Comparison of ENCODE assay signal across 28 mouse cellular contexts in genomic region chr19:6124898-6125297, GRCm38 (mm10). TPM values are rescaled to one million over a fixed set of nuclear protein-coding genes. Genes with fewer than 3 reads are reported as not detected.
"Had no signal": no experiment of that assay in that cellular context is flagged by ENCODE, and none has a peak within 500 bp of the region (broad histone marks: within the 10 kb centered on the region; RNA-seq: fewer than 3 reads in every experiment).

No protein-coding gene starts in this region.

- H3K27ac ChIP-seq: gastrocnemius, adult 2 months; heart, embryonic 10.5 days; hindbrain, embryonic 10.5 days; hindbrain, embryonic 12.5 days; hindbrain, embryonic 14.5 days; intestine, embryonic 15.5 days; left cerebral cortex, adult 2 months; limb, embryonic 10.5 days; limb, embryonic 12.5 days had no signal

- H3K9me3 ChIP-seq: heart, embryonic 10.5 days; heart, embryonic 12.5 days; hindbrain, embryonic 10.5 days; hindbrain, embryonic 12.5 days; intestine, embryonic 15.5 days; limb, embryonic 10.5 days; limb, embryonic 12.5 days had no signal

- H3K4me2 ChIP-seq: heart, embryonic 12.5 days; hindbrain, embryonic 12.5 days; hindbrain, embryonic 14.5 days; intestine, embryonic 15.5 days; limb, embryonic 12.5 days had no signal

- DNase-seq: gastrocnemius, adult 2 months; gastrocnemius, postnatal 10 days; gastrocnemius, postnatal 25 days; heart, adult 18-20 months; heart, postnatal 10 days; heart, postnatal 4 days; kidney, adult 18-20 months; kidney, adult 8-10 months; kidney, postnatal 10 days; kidney, postnatal 36 days had no signal

- H3K27me3 ChIP-seq: heart, embryonic 12.5 days; hindbrain, embryonic 12.5 days; intestine, embryonic 15.5 days; limb, embryonic 12.5 days had no signal

- H3K9ac ChIP-seq: heart, embryonic 12.5 days; hindbrain, embryonic 12.5 days; hindbrain, embryonic 14.5 days; intestine, embryonic 15.5 days; limb, embryonic 12.5 days had no signal

- H3K4me3 ChIP-seq: gastrocnemius, adult 2 months; heart, embryonic 10.5 days; heart, embryonic 12.5 days; hindbrain, embryonic 10.5 days; hindbrain, embryonic 12.5 days; intestine, embryonic 15.5 days; left cerebral cortex, adult 2 months; limb, embryonic 10.5 days; limb, embryonic 12.5 days had no signal

- H3K36me3 ChIP-seq: hindbrain, embryonic 10.5 days had no signal

- ATAC-seq: hindbrain, embryonic 16.5 days; inflammation-experienced regulatory T-cells, adult 6 months; intestine, embryonic 15.5 days; intestine, postnatal 0 days had no signal

RNA-seq across cellular contexts. Expression of gene Batf2, which starts 15.9 kb away (rescaled TPM):
- polyA plus RNA-seq: heart, embryonic 10.5 days; heart, embryonic 12.5 days; heart, embryonic 14.5 days; hindbrain, embryonic 14.5 days; hindbrain, embryonic 16.5 days; inflammation-experienced regulatory T-cells, adult 6 months; limb, embryonic 10.5 days; limb, embryonic 12.5 days had no signal

RNA-seq across cellular contexts. Expression of gene Naaladl1, which starts 19.3 kb away (rescaled TPM):
- total RNA-seq: gastrocnemius, adult 2 months; gastrocnemius, postnatal 25 days; heart, adult 18-20 months; heart, adult 8-10 months; heart, postnatal 25 days; layer of hippocampus, postnatal 25 days; left cerebral cortex, adult 2 months; left cerebral cortex, postnatal 14 days; liver, adult 2 months had no signal
- polyA plus RNA-seq: liver, adult 2 months had no signal
